22 mouse cellular contexts compared by ENCODE assay signal in the genomic region with DNA sequence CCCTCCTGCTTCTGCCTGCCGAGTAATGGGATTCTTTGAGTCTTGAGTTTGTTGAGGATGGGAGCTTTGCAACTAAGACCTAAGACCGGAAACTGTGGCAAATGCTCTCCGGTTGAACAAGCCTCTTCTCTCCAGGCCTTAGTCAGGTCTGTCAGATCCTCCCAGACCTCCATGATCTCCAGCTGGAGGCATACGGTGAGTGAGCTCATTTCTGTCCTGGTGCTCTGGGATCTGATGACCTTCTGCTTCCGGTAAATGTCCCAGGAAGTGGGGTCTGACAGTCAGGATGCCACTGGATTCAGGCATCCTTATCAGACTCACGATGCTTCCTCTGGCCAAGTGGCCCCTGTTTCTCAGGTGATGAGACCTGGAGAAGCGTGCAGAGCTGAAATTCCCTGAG. TPM values are rescaled to one million over a fixed set of nuclear protein-coding genes. Genes with fewer than 3 reads are reported as not detected.
DNase-seq lines count a peak whose midpoint lies in the region; ATAC-seq and TF ChIP-seq lines count a peak whose summit lies in the region.
"Had no signal": no experiment of that assay in that cellular context is flagged by ENCODE, and none has a peak within 500 bp of the region (broad histone marks: within the 10 kb centered on the region; RNA-seq: fewer than 3 reads in every experiment).

No protein-coding gene starts in this region.

- peaks cover 3% of the 10 kb centered on the region; the same call in 1 of the 2 replicates for H3K36me3 ChIP-seq in liver, embryonic 11.5 days (ENCODE audit: control insufficient read depth, insufficient read depth, low read length)
- H3K36me3 ChIP-seq in testis, adult 2 months (ENCODE audit: control insufficient read depth, insufficient read depth, low read length): no peaks in the 10 kb centered on the region
- H3K36me3 ChIP-seq: embryonic facial prominence, embryonic 13.5 days; forebrain, embryonic 12.5 days had no signal

- no peaks in the 10 kb centered on the region for H3K9me3 ChIP-seq in liver, embryonic 11.5 days (ENCODE audit: control insufficient read depth, low read length)
- H3K9me3 ChIP-seq: embryonic facial prominence, embryonic 13.5 days; forebrain, embryonic 12.5 days; heart, embryonic 12.5 days had no signal

- 71% methylated on average over 7 of the region's 7 CpGs for WGBS in liver, embryonic 11.5 days

- H3K27me3 ChIP-seq in liver, embryonic 11.5 days (replicated peaks; ENCODE audit: control insufficient read depth, insufficient read depth, low read length): no peaks in the 10 kb centered on the region
- peaks cover 2% of the 10 kb centered on the region; the same call in 1 of the 2 replicates for H3K27me3 ChIP-seq in testis, adult 2 months (ENCODE audit: control insufficient read depth, insufficient read depth, low read length)
- H3K27me3 ChIP-seq: embryonic facial prominence, embryonic 13.5 days had no signal

- no peak overlapping the region for H3K27ac ChIP-seq in liver, embryonic 11.5 days (ENCODE audit: low read depth, low read length)
- H3K27ac ChIP-seq in testis, adult 2 months (ENCODE audit: control insufficient read depth, insufficient read depth, low read depth, low read length): no peak overlapping the region
- H3K27ac ChIP-seq: embryonic facial prominence, embryonic 13.5 days; forebrain, embryonic 12.5 days had no signal

- H3K4me3 ChIP-seq in liver, embryonic 11.5 days (ENCODE audit: low read depth, low read length): no peak overlapping the region
- H3K4me3 ChIP-seq in testis, adult 2 months (ENCODE audit: control insufficient read depth, low read depth, low read length): peak overlapping the region; percentile 71
- H3K4me3 ChIP-seq: forebrain, embryonic 12.5 days had no signal

- TF ChIP-seq POLR2A in testis, adult 2 months (IDR thresholded peaks at IDR 0.05; ENCODE audit: control insufficient read depth, low read depth, low read length): no peak

- peaks cover 10% of the 10 kb centered on the region for H3K4me1 ChIP-seq in liver, embryonic 11.5 days (replicated peaks; ENCODE audit: control insufficient read depth, insufficient read depth, low read length)
- peaks cover 14% of the 10 kb centered on the region for H3K4me1 ChIP-seq in testis, adult 2 months (ENCODE audit: control insufficient read depth, insufficient read depth, low read length)

- no peak overlapping the region for H3K4me2 ChIP-seq in liver, embryonic 11.5 days

- peak; percentile 87 for DNase-seq in heart, adult 11 months
- DNase-seq in heart, adult 8-10 months (ENCODE audit: low spot score): no peak
- peak; percentile 2 for DNase-seq in liver
- no peak for DNase-seq in liver, embryonic 11.5 days (ENCODE audit: low spot score)
- no peak for DNase-seq in testis, postnatal 14 days (ENCODE audit: low spot score)
- DNase-seq in embryo, embryonic 11 days: no peak
- DNase-seq: adrenal gland, postnatal 10 days; cerebellum, adult 11 months; cerebellum, adult 8-10 months; cerebellum, postnatal 14 days; gastrocnemius, postnatal 14 days had no signal

- no peak overlapping the region for H3K9ac ChIP-seq in liver, embryonic 11.5 days (ENCODE audit: low read depth, low read length)

- no peak for ATAC-seq in liver, embryonic 11.5 days (replicated peaks; ENCODE audit: low FRiP score)

- no peak for TF ChIP-seq CTCF in testis, adult 2 months (IDR thresholded peaks at IDR 0.05; ENCODE audit: control insufficient read depth, insufficient read depth, insufficient replicate concordance, low read depth, low read length)

RNA-seq across cellular contexts. Expression of a gene that starts 2.0 kb away (rescaled TPM):
- not detected for total RNA-seq in heart, adult 8-10 months (2022)
- not detected in 2 replicates for polyA plus RNA-seq in liver, embryonic 11.5 days (2014; fragmentation: Nextera tagmentation; extraction: Ambion mirVana)
- polyA plus RNA-seq in testis, adult 2 months (2012; rRNA removed): 323 and 342 TPM in 2 replicates
- total RNA-seq: adrenal gland, postnatal 10 days; common myeloid progenitor, adult 5-6 weeks; granulocyte monocyte progenitor cell, adult 5-6 weeks; heart, postnatal 25 days; MEL had no signal
- polyA plus RNA-seq: embryonic facial prominence, embryonic 13.5 days; forebrain, embryonic 16.5 days; heart, embryonic 16.5 days; hindbrain, embryonic 16.5 days had no signal

RNA-seq across cellular contexts. Expression of a gene that starts 23.0 kb away (rescaled TPM):
- total RNA-seq in heart, adult 8-10 months (2022): 10 to 100 TPM; 67.0 to 78.6 (median 70.5) TPM
- polyA plus RNA-seq in liver, embryonic 11.5 days (2014; fragmentation: Nextera tagmentation; extraction: Ambion mirVana): 215 and 216 TPM in 2 replicates
- polyA plus RNA-seq in testis, adult 2 months (2012; rRNA removed): 23.1 and 29.0 TPM in 2 replicates

RNA-seq across cellular contexts. Expression of a gene that starts 24.1 kb away (rescaled TPM):
- total RNA-seq in heart, adult 8-10 months (2022): 1 to 10 TPM; 2.3 to 5.2 (median 2.8) TPM
- polyA plus RNA-seq in liver, embryonic 11.5 days (2014; fragmentation: Nextera tagmentation; extraction: Ambion mirVana): 71.4 and 81.6 TPM in 2 replicates
- polyA plus RNA-seq in testis, adult 2 months (2012; rRNA removed): 1.6 and 1.8 TPM in 2 replicates

Comparison
In these comparisons a context has a peak if more than half of its experiments do, and no peak if none do; other contexts are left out.
1. DNase-seq: peak in heart, adult 11 months (single experiment) and liver (single experiment); none in heart, adult 8-10 months (single experiment), liver, embryonic 11.5 days (single experiment), testis, postnatal 14 days (single experiment) and embryo, embryonic 11 days (single experiment).
2. RNA of a gene that starts 2.0 kb away (polyA plus RNA-seq): 323 to 342 TPM in testis, adult 2 months; not detected in liver, embryonic 11.5 days; every median in the first group is over 100 times any median in the second.
3. RNA of a gene that starts 24.1 kb away (polyA plus RNA-seq): 71.4 to 81.6 TPM in liver, embryonic 11.5 days; 1.6 to 1.8 TPM in testis, adult 2 months; every median in the first group is over 10 times any median in the second.